Mouse (Mus musculus) CH12.LX (cell line): Measurements from ENCODE around the gene Scfd2. TPM values are rescaled to one million over a fixed set of nuclear protein-coding genes. Genes with fewer than 3 reads are reported as not detected.

Source experiments
- DNase-seq: peaks from one replicate; pipeline ENCODE4 v3.0.0-alpha.2; 2013; ENCODE audit errors: extremely low read depth
- H3K27ac ChIP-seq: 2 replicates; pipeline ENCODE4 v1.5.1; 2012; ENCODE audit warnings: low read depth, mild to moderate bottlenecking, control low read depth, moderate library complexity; ENCODE audit not compliant: insufficient read depth
- H3K27me3 ChIP-seq: replicated peaks from 2 replicates; pipeline ENCODE3; 2012; ENCODE audit warnings: inconsistent platforms
- H3K36me3 ChIP-seq, 2 experiments: replicated peaks in 1 of 2; 2 replicates each; pipeline versions ENCODE3 to v1.6.1; 2012; ENCODE audit warnings: inconsistent platforms in 1 of 2, low read length in 1 of 2, mild to moderate bottlenecking in 1 of 2, mixed read lengths in 1 of 2, moderate library complexity in 1 of 2; ENCODE audit not compliant: control insufficient read depth in 1 of 2, insufficient read depth in 1 of 2
- H3K4me1 ChIP-seq, 2 experiments: 2 replicates each; pipeline ENCODE4 v1.6.1; 2012; ENCODE audit warnings: inconsistent platforms in 1 of 2, moderate library complexity in 1 of 2; ENCODE audit not compliant: insufficient read depth in 2 of 2, control insufficient read depth in 1 of 2
- H3K4me2 ChIP-seq: 2 replicates; pipeline ENCODE4 v1.6.1; 2012; ENCODE audit warnings: low read depth, mild to moderate bottlenecking, control low read depth; ENCODE audit not compliant: poor library complexity, insufficient read depth, severe bottlenecking
- H3K4me3 ChIP-seq, 3 experiments: fragments of 150-350 bp in 1 of 3; sonication (generic) in 1 of 3; replicated peaks in 1 of 3; 2 replicates each; pipeline versions ENCODE3 to v1.5.1; 2011 to 2012; ENCODE audit warnings: low read depth in 2 of 3, low read length in 2 of 3, mild to moderate bottlenecking in 2 of 3, moderate library complexity in 2 of 3, control low read depth in 1 of 3, improper control_type of control experiment in 1 of 3, inconsistent platforms in 1 of 3, mixed read lengths in 1 of 3; ENCODE audit not compliant: poor library complexity in 1 of 3
- H3K79me2 ChIP-seq: replicated peaks from 2 replicates; pipeline ENCODE4 v1.6.1; 2012; ENCODE audit warnings: mild to moderate bottlenecking, moderate library complexity; ENCODE audit not compliant: control insufficient read depth, poor library complexity, insufficient read depth, severe bottlenecking; ENCODE audit errors: extremely low read depth
- H3K9ac ChIP-seq: 2 replicates; pipeline ENCODE4 v1.6.1; 2012; ENCODE audit warnings: low read depth, mild to moderate bottlenecking, control low read depth, moderate library complexity; ENCODE audit not compliant: insufficient read depth
- H3K9me3 ChIP-seq: replicated peaks from 2 replicates; pipeline ENCODE3; 2012; ENCODE audit warnings: low read length, inconsistent platforms, mixed read lengths
- BHLHE40 ChIP-seq: IDR thresholded peaks from 2 replicates; pipeline ENCODE4 v1.6.1; 2011; ENCODE audit warnings: mild to moderate bottlenecking, low read depth, low read length, improper control_type of control experiment
- CHD1 ChIP-seq: IDR thresholded peaks from 2 replicates; pipeline ENCODE4 v1.6.1; 2012; ENCODE audit warnings: low read depth, low read length, improper control_type of control experiment, inconsistent platforms
- CHD2 ChIP-seq: IDR thresholded peaks from 2 replicates; pipeline ENCODE4 v1.6.1; 2011; ENCODE audit warnings: low read length, improper control_type of control experiment
- ELF1 ChIP-seq: IDR thresholded peaks from 2 replicates; pipeline ENCODE4 v1.6.1; 2014; ENCODE audit warnings: low read depth, mild to moderate bottlenecking, inconsistent platforms, low read length, improper control_type of control experiment
- GABPA ChIP-seq: IDR thresholded peaks from 2 replicates; pipeline ENCODE4 v1.6.1; 2012; ENCODE audit warnings: low read depth, low read length, improper control_type of control experiment, inconsistent platforms; ENCODE audit not compliant: insufficient replicate concordance
- IRF4 ChIP-seq: IDR thresholded peaks from 2 replicates; pipeline ENCODE4 v1.6.1; 2014; ENCODE audit warnings: low read depth, mild to moderate bottlenecking, inconsistent platforms, low read length, improper control_type of control experiment
- JUN ChIP-seq: IDR thresholded peaks from 2 replicates; pipeline ENCODE4 v1.6.1; 2011; ENCODE audit warnings: low read depth, mild to moderate bottlenecking, low read length, improper control_type of control experiment, moderate library complexity; ENCODE audit not compliant: insufficient read depth
- JUND ChIP-seq: conservative IDR thresholded peaks from 2 replicates; pipeline ENCODE4 v1.6.1; 2011; ENCODE audit warnings: low read depth, low read length, improper control_type of control experiment
- MAFK ChIP-seq: IDR thresholded peaks from 2 replicates; pipeline ENCODE4 v1.6.1; 2011; ENCODE audit warnings: low read length, improper control_type of control experiment; ENCODE audit not compliant: insufficient replicate concordance
- MYC ChIP-seq: IDR thresholded peaks from 2 replicates; pipeline ENCODE4 v1.6.1; 2011; ENCODE audit warnings: low read depth, mild to moderate bottlenecking, improper control_type of control experiment, low read length
- PAX5 ChIP-seq: IDR thresholded peaks from 2 replicates; pipeline ENCODE4 v1.6.1; 2012; ENCODE audit warnings: low read length, inconsistent platforms, mixed read lengths
- POLR2A ChIP-seq: IDR thresholded peaks from 2 replicates; pipeline ENCODE4 v1.6.1; 2011; ENCODE audit warnings: low read depth, mild to moderate bottlenecking, improper control_type of control experiment, low read length
- RCOR1 ChIP-seq: conservative IDR thresholded peaks from 2 replicates; pipeline ENCODE4 v1.6.1; 2012; ENCODE audit warnings: low read depth, mild to moderate bottlenecking, inconsistent platforms, low read length, improper control_type of control experiment
- ZC3H11A ChIP-seq: IDR thresholded peaks from 2 replicates; pipeline ENCODE4 v1.6.1; 2012; ENCODE audit warnings: low read depth, mild to moderate bottlenecking, inconsistent platforms, low read length, improper control_type of control experiment
- ZKSCAN1 ChIP-seq: IDR thresholded peaks from 2 replicates; pipeline ENCODE4 v1.6.1; 2012; ENCODE audit warnings: low read depth, inconsistent platforms, low read length, improper control_type of control experiment, borderline replicate concordance
- ZNF384 ChIP-seq: IDR thresholded peaks from 2 replicates; pipeline ENCODE4 v1.6.1; 2012; ENCODE audit warnings: low read depth, low read length, improper control_type of control experiment, inconsistent platforms
- dilution Hi-C: fragments of 300-500 bp; cut with MboI; formaldehyde crosslinking; loops from 2 replicates; pipeline ENCODE4 v1.14.3; 2020; ENCODE audit warnings: low sequenced_read_pairs; ENCODE audit not compliant: extremely low pct_unique_long_range_greater_than_20kb, extremely low pct_ligation_motif_present
- in situ Hi-C: fragments of 300-500 bp; cut with MboI; formaldehyde crosslinking; loops from 3 replicates; pipeline ENCODE4 v1.14.3; 2019; ENCODE audit warnings: low sequenced_read_pairs, low pct_ligation_motif_present, low pct_unique_long_range_greater_than_20kb, mixed read lengths
- polyA plus RNA-seq: library from polyadenylated mRNA; unstranded; fragments of >175 nt; gene quantifications from 2 replicates; pipeline ENCODE4 v1.2.1, GENCODE M21; 2012; ENCODE audit warnings: low read depth; ENCODE audit not compliant: insufficient read length
- total RNA-seq, 2 experiments: library from RNA; depleted of rRNA; stranded (reverse); fragments of 300-350 nt in 1 of 2; fragments of >200 nt in 1 of 2; gene quantifications; 2 replicates each; pipeline ENCODE4 v1.2.3; 2012 to 2014

Gene Scfd2
- total and polyA plus RNA-seq, 3 experiments, result 13.2 to 18.0 (median 14.4) TPM

DNA sequence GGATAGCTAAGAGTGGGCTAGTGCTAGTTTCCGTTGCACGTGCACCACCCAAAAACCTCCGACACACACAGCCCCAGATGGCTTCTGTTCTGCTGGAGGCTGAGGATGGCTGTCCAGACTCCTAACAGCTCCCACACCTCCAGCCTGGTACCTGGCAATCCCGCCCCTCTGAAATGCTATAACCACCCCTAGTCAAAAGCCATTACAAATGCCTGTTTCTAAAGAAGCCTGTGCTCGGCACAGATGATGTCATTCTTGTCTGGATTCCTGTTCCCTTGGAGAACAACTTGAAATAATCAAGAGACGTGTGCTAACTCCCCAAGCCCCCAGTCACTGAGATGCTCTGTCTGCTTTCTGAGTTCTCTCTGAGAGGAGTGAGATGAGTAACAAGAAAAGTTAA is 143.5 kb downstream of the Scfd2 start:
- Histone ChIP-seq H3K27me3 (no peaks in the 10 kb centered on the region), H3K4me1 (peaks cover 0 to 4% of the 10 kb centered on the region in 2 experiments; a peak in 1 of 4 replicates), H3K9ac (no peak overlapping the region), H3K9me3 (no peaks in the 10 kb centered on the region), H3K27ac (no peak overlapping the region), H3K4me2 (no peak overlapping the region), H3K36me3 (no peaks in the 10 kb centered on the region)
- TF ChIP-seq JUND (no peak), ELF1 (no peak), ZNF384 (no peak), POLR2A (no peak), ZC3H11A (no peak), MAFK (no peak), GABPA (no peak), RCOR1 (no peak)
- TF ChIP-seq, all 38 proteins: peak for 0
- Histone ChIP-seq H3K4me3 (no peak overlapping the region), H3K79me2 (no peaks in the 10 kb centered on the region)
- dilution Hi-C loops (no loop called here), in situ Hi-C loops (no loop called here)
- DNase-seq, result no peak

DNA sequence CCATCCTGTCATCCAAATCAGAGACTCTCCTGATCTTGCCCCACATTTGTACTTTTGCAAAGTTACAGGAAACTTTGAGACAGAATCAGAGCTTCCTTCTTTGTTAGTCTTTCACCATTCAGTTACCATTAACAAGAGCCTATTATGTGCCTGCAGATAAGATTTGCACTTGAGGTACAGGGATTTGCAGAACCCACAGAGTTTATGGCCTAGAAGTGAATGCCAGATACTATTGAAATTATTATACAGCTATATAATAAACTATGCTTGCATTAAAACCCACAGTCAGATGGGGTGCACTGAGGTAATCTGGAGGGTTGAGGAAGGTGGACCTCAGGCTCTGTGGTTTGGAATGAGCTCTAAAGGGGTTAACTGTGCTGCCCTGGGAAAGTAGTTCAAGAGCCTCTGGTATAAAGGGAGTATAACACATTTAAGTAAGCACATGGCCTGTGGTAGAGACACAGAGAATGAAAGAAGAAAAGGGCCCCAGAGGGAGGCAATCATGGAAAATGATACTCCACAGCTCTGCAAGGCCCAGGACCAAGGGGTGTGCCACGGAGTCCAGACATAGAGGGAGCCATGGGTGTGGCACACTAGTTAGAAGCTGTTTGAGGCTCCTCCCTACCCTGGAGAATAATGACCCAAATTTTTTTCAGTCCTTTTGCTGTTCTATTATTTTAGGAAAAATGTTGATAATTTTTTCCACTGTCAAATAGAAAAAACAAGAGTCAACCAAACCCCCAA is 144.2 kb downstream of the Scfd2 start:
- DNase-seq, result no peak
- Histone ChIP-seq H3K4me3 (no peak overlapping the region), H3K4me2 (no peak overlapping the region), H3K9me3 (no peaks in the 10 kb centered on the region)
- in situ Hi-C loops, result no loop called here
- dilution Hi-C loops, result no loop called here
- TF ChIP-seq PAX5 (no peak), IRF4 (no peak), MAFK (no peak), CHD1 (no peak), JUN (no peak), JUND (no peak), ZC3H11A (no peak), MYC (no peak), CHD2 (no peak), BHLHE40 (no peak), ZKSCAN1 (no peak), POLR2A (no peak)
- TF ChIP-seq, all 38 proteins: peak for 0
- Histone ChIP-seq H3K4me1 (peaks cover 0 to 5% of the 10 kb centered on the region in 2 experiments; a peak in 1 of 4 replicates), H3K9ac (no peak overlapping the region), H3K27ac (no peak overlapping the region), H3K79me2 (no peaks in the 10 kb centered on the region), H3K27me3 (no peaks in the 10 kb centered on the region), H3K36me3 (no peaks in the 10 kb centered on the region)
